Mouse (Mus musculus) heart, embryonic 12.5 days (tissue): ENCODE results near the gene Wtip. TPM values are rescaled to one million over a fixed set of nuclear protein-coding genes. Genes with fewer than 3 reads are reported as not detected.
"Not testable (repeated sequence)": the region's sequence is repeated elsewhere in the genome, so short reads cannot be mapped to it uniquely, and the experiment has no call there.

Experiments
- ATAC-seq: fragments of 200-750 bp; cut with Nextera tagmentation; 2 replicates; pipeline ENCODE4 v1.8.0; 2017; ENCODE audit warnings: moderate TSS enrichment, moderate library complexity; ENCODE audit not compliant: insufficient number of reproducible peaks, low FRiP score
- H3K27ac ChIP-seq: fragments of 300-500 bp; sonication (generic); 2 replicates; pipeline ENCODE4 v1.5.1; 2016; ENCODE audit warnings: mild to moderate bottlenecking, moderate library complexity; ENCODE audit not compliant: poor library complexity, severe bottlenecking
- H3K27me3 ChIP-seq: fragments of 300-500 bp; sonication (generic); replicated peaks from 2 replicates; pipeline ENCODE4 v1.6.1; 2016; ENCODE audit warnings: mild to moderate bottlenecking, moderate library complexity
- H3K36me3 ChIP-seq: fragments of 300-500 bp; sonication (generic); 2 replicates; pipeline ENCODE4 v1.6.1; 2016; ENCODE audit warnings: mild to moderate bottlenecking, moderate library complexity
- H3K4me1 ChIP-seq: fragments of 300-500 bp; sonication (generic); replicated peaks from 2 replicates; pipeline ENCODE4 v1.6.1; 2016; ENCODE audit warnings: mild to moderate bottlenecking
- H3K4me2 ChIP-seq: fragments of 300-500 bp; sonication (generic); 2 replicates; pipeline ENCODE4 v1.6.1; 2016; ENCODE audit warnings: mild to moderate bottlenecking, moderate library complexity
- H3K4me3 ChIP-seq: fragments of 300-500 bp; sonication (generic); 2 replicates; pipeline ENCODE4 v1.5.1; 2016; ENCODE audit warnings: mild to moderate bottlenecking
- H3K9ac ChIP-seq: fragments of 300-500 bp; sonication (generic); 2 replicates; pipeline ENCODE4 v1.6.1; 2016; ENCODE audit warnings: mild to moderate bottlenecking, moderate library complexity
- H3K9me3 ChIP-seq: fragments of 300-500 bp; sonication (generic); replicated peaks from 2 replicates; pipeline ENCODE4 v1.6.1; 2016; ENCODE audit warnings: mild to moderate bottlenecking, moderate library complexity
- WGBS: fragments of 180-500 bp; shearing (Covaris S2); methylation state at CpG from one replicate; pipeline ENCODE4 v1.1.7; 2016; 5-methylcytosine and 5-hydroxymethylcytosine counted together
- polyA plus RNA-seq: library from polyadenylated mRNA; unstranded; fragments of >200 nt; fragmentation: Nextera tagmentation; extraction: Ambion mirVana; gene quantifications from 2 replicates; pipeline ENCODE4 v1.2.1, GENCODE M21; 2016

Gene Wtip
- polyA plus RNA-seq, 1 experiment from 2014 or later: 4.5 TPM

DNA sequence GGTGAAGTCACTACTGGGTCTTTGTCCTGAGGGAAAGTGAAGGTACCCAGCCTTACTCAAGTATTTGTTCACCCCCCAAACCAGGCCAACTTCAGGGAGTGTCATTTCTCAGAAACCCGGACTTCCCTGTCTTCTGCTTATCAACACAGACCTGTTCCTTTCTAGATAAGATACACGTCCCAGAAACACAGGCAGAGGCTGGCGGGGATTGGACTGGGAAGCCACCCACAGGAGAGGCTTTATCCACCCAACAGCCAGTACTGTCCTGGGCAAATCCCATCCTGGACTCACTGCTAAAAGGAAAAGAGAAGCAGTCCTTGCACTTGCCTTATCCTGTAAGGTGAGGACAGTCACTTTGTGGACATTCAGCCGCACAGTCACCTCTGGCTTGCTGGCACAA lies 14.1 kb upstream of the Wtip start:
- Histone ChIP-seq H3K36me3 (peaks cover 97% of the 10 kb centered on the region), H3K9ac (no peak overlapping the region), H3K27ac (no peak overlapping the region), H3K4me1 (0 out of 2 replicates have a peak, but pooled peaks cover 3% of the 10 kb centered on the region), H3K4me3 (no peak overlapping the region), H3K27me3 (no peaks in the 10 kb centered on the region), H3K9me3 (peaks cover 2% of the 10 kb centered on the region; the same call in 1 of the 2 replicates), H3K4me2 (no peak overlapping the region)
- WGBS: 47% methylated on average over 4 of the region's 4 CpGs
- ATAC-seq: peak; percentile 39; the same call in 1 of the 2 replicates

- Histone ChIP-seq H3K27me3 (no peaks in the 10 kb centered on the region), H3K4me2 (no peak overlapping the region), H3K4me3 (no peak overlapping the region), H3K36me3 (peaks cover 60% of the 10 kb centered on the region), H3K9ac (no peak overlapping the region), H3K4me1 (no peaks in the 10 kb centered on the region), H3K27ac (no peak overlapping the region), H3K9me3 (no peaks in the 10 kb centered on the region)
- WGBS: 96% methylated on average over 13 of the region's 13 CpGs
- no peak for ATAC-seq
Measured at GRCm38 (mm10) chr7:34141123-34141522, 8.1 kb upstream of the Wtip start.

- WGBS: 82% methylated on average over 6 of the region's 6 CpGs
- H3K27ac ChIP-seq: no peak overlapping the region
- no peak overlapping the region for H3K4me2 ChIP-seq
- H3K27me3 ChIP-seq: no peaks in the 10 kb centered on the region
- H3K9ac ChIP-seq: no peak overlapping the region
- no peak for ATAC-seq
- no peak overlapping the region for H3K4me3 ChIP-seq
- H3K9me3 ChIP-seq: no peaks in the 10 kb centered on the region
- no peaks in the 10 kb centered on the region for H3K4me1 ChIP-seq
- peaks cover 45% of the 10 kb centered on the region for H3K36me3 ChIP-seq
Measured at GRCm38 (mm10) chr7:34139493-34139892, 6.4 kb upstream of the Wtip start.

- whole genome bisulfite sequencing: 81% methylated on average over 2 of the region's 2 CpGs
- H3K4me3 ChIP-seq: no peak overlapping the region
- no peaks in the 10 kb centered on the region for H3K36me3 ChIP-seq
- ATAC-seq: no peak
- H3K4me2 ChIP-seq: no peak overlapping the region
- H3K9me3 ChIP-seq: no peaks in the 10 kb centered on the region
- H3K4me1 ChIP-seq: peaks cover 21% of the 10 kb centered on the region
- no peak overlapping the region for H3K27ac ChIP-seq
- no peak overlapping the region for H3K9ac ChIP-seq
- H3K27me3 ChIP-seq: no peaks in the 10 kb centered on the region
Measured at GRCm38 (mm10) chr7:34134336-34134735, 1.3 kb upstream of the Wtip start.

GRCm38 (mm10) chr7:34132355-34133079 lies 551 bp downstream of the Wtip start:
- 4% methylated on average over 115 of the region's 116 CpGs for WGBS
- Histone ChIP-seq H3K36me3 (peaks cover 6% of the 10 kb centered on the region; the same call in 1 of the 2 replicates), H3K27ac (peak overlapping the region; percentile 82), H3K9ac (peak overlapping the region; percentile 97), H3K4me2 (peak overlapping the region; percentile 74), H3K4me1 (peaks cover 21% of the 10 kb centered on the region), H3K4me3 (peak overlapping the region; percentile 90), H3K27me3 (no peaks in the 10 kb centered on the region), H3K9me3 (no peaks in the 10 kb centered on the region)
- peak; percentile 79 for ATAC-seq

DNA sequence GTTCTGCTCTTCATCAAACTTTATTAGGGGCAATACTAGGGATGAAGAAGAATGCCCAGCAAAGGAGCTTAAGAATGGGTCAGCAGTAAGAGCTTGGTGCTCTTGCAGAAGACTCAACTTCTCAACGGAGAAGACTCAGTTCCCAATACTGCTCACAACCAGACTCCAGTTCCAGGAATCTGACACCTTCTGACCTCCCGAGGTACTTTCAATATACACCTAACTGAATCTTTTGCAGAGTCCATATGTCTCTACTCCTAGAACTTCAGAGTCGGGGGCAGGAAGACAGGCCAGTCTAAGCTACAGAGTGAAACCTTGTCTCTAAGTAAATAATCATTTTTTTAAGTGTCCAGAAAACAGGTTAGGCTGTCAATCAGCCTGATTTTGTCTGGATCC lies 1.1 kb downstream of the Wtip start:
- peak overlapping the region; percentile 90 for H3K4me3 ChIP-seq
- H3K36me3 ChIP-seq: peaks cover 12% of the 10 kb centered on the region
- H3K4me1 ChIP-seq: peaks cover 21% of the 10 kb centered on the region
- WGBS: 3% methylated on average over 3 of the region's 3 CpGs
- peaks cover 4% of the 10 kb centered on the region; the same call in 1 of the 2 replicates for H3K9me3 ChIP-seq
- peak overlapping the region; percentile 82; the same call in 1 of the 2 replicates for H3K27ac ChIP-seq
- no peak for ATAC-seq
- peak overlapping the region; percentile 97 for H3K9ac ChIP-seq
- peak overlapping the region; percentile 74 for H3K4me2 ChIP-seq
- H3K27me3 ChIP-seq: no peaks in the 10 kb centered on the region

DNA sequence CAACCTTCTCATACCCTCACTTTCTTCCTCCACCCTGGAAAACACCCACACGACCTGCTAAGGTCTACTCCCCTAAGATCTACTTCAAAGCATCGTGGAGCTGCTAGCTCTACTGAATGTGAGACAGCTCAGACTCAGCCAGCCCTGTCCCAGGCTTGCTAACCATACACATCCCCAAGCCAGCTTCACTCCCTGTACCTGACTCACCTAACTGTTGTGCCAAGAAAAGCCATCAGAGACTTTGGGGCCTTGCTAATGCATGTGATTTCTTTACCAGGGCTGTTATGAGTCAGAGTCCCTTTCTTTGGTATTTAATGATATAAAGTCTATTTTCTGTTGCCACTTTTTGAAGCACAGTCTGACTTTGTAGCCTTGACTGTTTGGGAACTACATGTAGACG lies 1.9 kb downstream of the Wtip start:
- H3K9me3 ChIP-seq: peaks cover 11% of the 10 kb centered on the region; the same call in 1 of the 2 replicates
- 63% methylated on average over 3 of the region's 3 CpGs for WGBS
- H3K27me3 ChIP-seq: no peaks in the 10 kb centered on the region
- H3K9ac ChIP-seq: no peak overlapping the region
- ATAC-seq: no peak
- no peak overlapping the region; the same call in 1 of the 2 replicates for H3K4me3 ChIP-seq
- H3K4me1 ChIP-seq: peaks cover 22% of the 10 kb centered on the region
- peaks cover 19% of the 10 kb centered on the region for H3K36me3 ChIP-seq
- H3K4me2 ChIP-seq: peak overlapping the region; percentile 74
- no peak overlapping the region for H3K27ac ChIP-seq

DNA sequence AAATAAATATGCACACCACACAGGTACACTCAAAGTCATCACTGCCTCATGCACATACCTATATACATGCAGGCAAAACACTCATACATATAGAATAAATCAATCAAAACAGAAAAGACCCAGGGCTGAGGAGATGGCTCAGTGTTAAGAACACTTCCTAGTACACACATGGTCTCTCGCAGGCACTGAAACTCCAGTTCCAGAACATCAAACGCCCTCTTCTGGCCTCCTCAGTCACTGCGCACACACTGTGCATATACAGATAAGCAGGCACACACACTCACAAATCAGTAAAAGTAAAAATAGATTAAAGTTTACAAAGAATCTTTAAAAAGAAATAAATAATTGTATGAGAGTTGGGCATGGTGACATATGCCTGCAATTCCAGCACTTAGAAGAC lies 6.8 kb downstream of the Wtip start:
- Histone ChIP-seq H3K4me3 (no peak overlapping the region), H3K4me2 (no peak overlapping the region), H3K9ac (no peak overlapping the region), H3K9me3 (peaks cover 11% of the 10 kb centered on the region; the same call in 1 of the 2 replicates), H3K27me3 (no peaks in the 10 kb centered on the region), H3K4me1 (peaks cover 21% of the 10 kb centered on the region), H3K27ac (no peak overlapping the region), H3K36me3 (peaks cover 31% of the 10 kb centered on the region)
- 73% methylated on average over 3 of the region's 3 CpGs for WGBS
- ATAC-seq: no peak

GRCm38 (mm10) chr7:34125346-34125745 lies 7.7 kb downstream of the Wtip start:
- 0 out of 2 replicates have a peak overlapping the region, but pooled peaks have one; percentile 3 for H3K27ac ChIP-seq
- no peak overlapping the region for H3K9ac ChIP-seq
- ATAC-seq: no peak
- H3K27me3 ChIP-seq: no peaks in the 10 kb centered on the region
- H3K4me2 ChIP-seq: no peak overlapping the region
- no peak overlapping the region for H3K4me3 ChIP-seq
- peaks cover 32% of the 10 kb centered on the region for H3K36me3 ChIP-seq
- WGBS: 86% methylated on average over 9 of the region's 9 CpGs
- peaks cover 11% of the 10 kb centered on the region; the same call in 1 of the 2 replicates for H3K9me3 ChIP-seq
- peaks cover 11% of the 10 kb centered on the region; the same call in 1 of the 2 replicates for H3K4me1 ChIP-seq

GRCm38 (mm10) chr7:34122987-34123720 lies 9.9 kb downstream of the Wtip start:
- Histone ChIP-seq H3K36me3 (peaks cover 47% of the 10 kb centered on the region), H3K27me3 (no peaks in the 10 kb centered on the region), H3K4me3 (no peak overlapping the region), H3K27ac (no peak overlapping the region), H3K9me3 (peaks cover 11% of the 10 kb centered on the region; the same call in 1 of the 2 replicates), H3K4me2 (no peak overlapping the region), H3K9ac (no peak overlapping the region), H3K4me1 (0 out of 2 replicates have a peak, but pooled peaks cover 11% of the 10 kb centered on the region)
- no peak for ATAC-seq
- WGBS: 75% methylated on average over 6 of the region's 6 CpGs

GRCm38 (mm10) chr7:34120636-34121035 lies 12.4 kb downstream of the Wtip start:
- WGBS: 30% methylated on average over 1 of the region's 1 CpGs
- H3K4me1 ChIP-seq, H3K9me3 ChIP-seq, H3K9ac ChIP-seq, H3K4me3 ChIP-seq, ATAC-seq, H3K27ac ChIP-seq, H3K27me3 ChIP-seq, H3K4me2 ChIP-seq: not testable (repeated sequence)
- peaks cover 53% of the 10 kb centered on the region for H3K36me3 ChIP-seq
